Mouse (Mus musculus) 3134 (cell line): Measurements from ENCODE around the gene Hbb-y.
"Not testable (repeated sequence)": the region's sequence is repeated elsewhere in the genome, so short reads cannot be mapped to it uniquely, and the experiment has no call there.

Experiments
- DNase-seq: peaks from one replicate; pipeline ENCODE4 v3.0.0-alpha.2; 2011; ENCODE audit warnings: low spot score; ENCODE audit not compliant: insufficient read length; ENCODE audit errors: extremely low read depth

Gene Hbb-y

GRCm38 (mm10) chr7:103813766-103814165 lies 39.2 kb downstream of the Hbb-y start, which contains the start of gene Hbb-bt:
Hbb-bt (minus strand) TSS chr7:103813996.
- no peak for DNase-seq

GRCm38 (mm10) chr7:103813152-103813551 lies 39.9 kb downstream of the Hbb-y start:
- not testable (repeated sequence) for DNase-seq

DNA sequence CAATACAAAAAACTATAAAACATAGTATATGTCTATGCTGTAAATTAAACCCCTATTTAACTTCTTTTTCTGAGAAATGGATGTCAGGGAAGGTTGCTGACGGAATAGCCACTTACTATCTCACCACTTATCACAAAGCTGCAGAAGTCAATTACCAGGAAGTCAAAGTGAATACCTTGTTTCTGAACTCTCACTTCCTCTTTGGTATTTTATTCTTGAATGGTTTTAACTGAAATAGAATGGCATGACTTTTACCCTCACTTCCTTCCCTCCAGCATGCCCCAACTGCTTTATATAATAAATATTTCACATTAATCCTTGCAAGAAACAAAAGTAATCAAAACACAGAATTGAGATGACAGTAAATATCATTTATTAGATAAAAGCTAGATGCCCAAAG lies 40.8 kb downstream of the Hbb-y start:
- no peak for DNase-seq

GRCm38 (mm10) chr7:103811223-103811845 lies 41.7 kb downstream of the Hbb-y start:
- DNase-seq, result no peak

- no peak for DNase-seq
Measured at GRCm38 (mm10) chr7:103810746-103811145, 42.3 kb downstream of the Hbb-y start.

- DNase-seq, result no peak
Measured at GRCm38 (mm10) chr7:103810296-103810695, 42.7 kb downstream of the Hbb-y start.

- no peak for DNase-seq
Measured at GRCm38 (mm10) chr7:103809801-103810155, 43.2 kb downstream of the Hbb-y start.

DNA sequence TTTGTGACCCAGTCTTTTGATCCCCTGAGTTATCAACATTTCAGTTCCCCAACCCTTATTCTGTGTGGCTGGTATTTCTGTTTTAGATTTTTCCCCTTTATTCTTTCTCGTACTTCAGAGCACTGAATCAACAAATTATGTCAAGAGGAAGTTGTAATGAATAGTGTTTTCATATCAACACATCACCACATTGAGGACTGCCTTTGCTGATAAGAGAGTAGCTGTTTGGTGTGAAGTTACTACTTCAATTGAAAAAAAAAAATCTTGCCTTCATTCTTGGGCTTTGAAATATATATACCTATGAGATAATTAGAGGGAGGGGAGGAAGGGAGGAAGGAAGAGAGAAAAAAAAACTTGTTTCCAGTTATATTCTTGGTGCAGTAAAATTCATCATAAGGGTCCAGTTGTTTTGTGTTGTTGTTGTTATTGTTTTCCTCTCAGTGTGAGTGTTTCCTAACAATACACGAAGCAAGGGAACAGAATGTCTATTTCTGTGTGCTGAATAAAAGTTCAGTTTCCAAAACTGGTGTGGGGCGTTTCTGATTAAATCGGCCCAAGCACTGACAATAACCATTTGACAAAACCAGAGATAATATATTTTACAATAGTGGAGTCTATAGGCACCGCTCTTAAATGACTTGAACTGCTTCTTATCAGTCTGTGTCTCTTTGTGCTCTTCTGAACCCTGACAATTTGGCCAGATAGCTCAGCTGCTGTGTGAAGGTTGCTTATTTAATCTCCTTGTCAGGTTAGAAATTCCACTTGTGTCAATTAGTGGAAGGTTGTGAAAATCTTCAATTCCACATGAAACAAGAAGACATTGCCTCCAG lies 43.8 kb downstream of the Hbb-y start:
- no peak for DNase-seq

DNA sequence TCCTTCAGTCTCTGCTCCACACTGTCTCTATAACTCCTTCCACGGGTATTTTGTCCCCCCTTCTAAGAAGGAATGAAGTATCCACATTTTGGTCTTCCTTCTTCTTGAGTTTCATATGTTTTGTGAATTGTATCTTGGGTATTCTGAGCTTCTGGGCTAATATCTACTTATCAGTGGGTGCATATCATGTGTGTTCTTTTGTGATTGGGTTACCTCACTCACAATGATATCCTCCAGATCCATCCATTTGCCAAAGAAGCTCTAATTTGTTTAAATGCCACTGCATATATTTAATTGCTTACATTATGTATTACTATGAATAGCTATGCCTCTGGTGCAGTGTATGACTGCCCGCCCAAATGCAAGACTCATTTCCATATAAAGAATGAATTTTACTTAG lies 44.9 kb downstream of the Hbb-y start:
- not testable (repeated sequence) for DNase-seq

- no peak for DNase-seq
Measured at GRCm38 (mm10) chr7:103806856-103807255, 46.2 kb downstream of the Hbb-y start.
